Mouse (Mus musculus): ENCODE measurements around the gene Tmem178b. TPM values are rescaled to one million over a fixed set of nuclear protein-coding genes. Genes with fewer than 3 reads are reported as not detected.

The Tmem178b gene
- polyA plus RNA-seq, 1 experiment from 2014 or later = 0.07 TPM

DNA sequence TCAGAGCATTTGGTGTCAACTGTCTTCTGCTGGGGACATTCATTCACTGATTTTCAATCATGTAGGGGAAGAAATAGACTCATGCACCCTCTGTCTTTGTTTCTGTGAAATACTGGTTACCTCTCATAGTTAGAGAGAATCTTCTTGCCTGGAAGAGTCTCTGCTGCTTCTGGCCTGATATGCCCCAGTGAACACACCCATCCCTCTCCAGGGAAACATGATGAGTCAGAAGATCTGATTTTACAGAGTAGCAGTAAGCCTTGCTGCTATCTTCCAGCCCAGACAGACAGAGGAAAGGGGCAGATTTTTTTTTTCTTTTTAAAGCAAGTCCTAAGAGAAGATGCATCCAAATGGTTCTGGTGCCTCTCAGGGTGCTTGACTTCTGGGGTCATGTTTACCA lies 376.9 kb downstream of the Tmem178b start:
- H3K4me2 ChIP-seq (replicated peaks; ENCODE audit: low read depth, low read length) = no peak overlapping the region
- no peak overlapping the region for H3K27ac ChIP-seq (ENCODE audit: low read length)
- no peaks in the 10 kb centered on the region for H3K4me1 ChIP-seq (ENCODE audit: insufficient read depth, low read length)
- H3K36me3 ChIP-seq (ENCODE audit: insufficient read depth, low read length) = no peaks in the 10 kb centered on the region
- H3K9me3 ChIP-seq (ENCODE audit: low read length) = no peaks in the 10 kb centered on the region
- no peaks in the 10 kb centered on the region for H3K27me3 ChIP-seq (ENCODE audit: insufficient read depth, low read length)
- no peak for ATAC-seq (ENCODE audit: low FRiP score, low TSS enrichment)
- no peak overlapping the region for H3K9ac ChIP-seq (replicated peaks; ENCODE audit: low read length)
- H3K4me3 ChIP-seq (ENCODE audit: low read length) = no peak overlapping the region

DNA sequence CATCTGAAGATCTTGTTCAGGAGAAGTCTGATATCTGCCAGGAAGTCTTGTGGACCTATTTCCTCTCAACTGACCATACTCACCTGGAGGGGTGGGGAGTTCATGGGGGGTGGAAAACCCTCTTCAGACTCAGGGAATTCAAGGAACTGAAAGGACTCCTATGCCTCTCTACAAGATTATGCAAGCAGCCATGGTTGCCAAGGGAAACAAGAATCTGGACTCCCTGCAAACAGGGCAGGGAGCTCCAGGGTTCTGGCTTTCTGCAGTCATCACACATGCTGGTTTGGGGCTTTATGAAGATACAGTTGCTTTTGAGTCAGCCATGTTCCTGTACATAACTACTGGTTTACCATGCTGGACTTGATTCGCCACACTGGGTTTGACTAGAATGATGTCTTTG lies 390.6 kb downstream of the Tmem178b start:
- no peaks in the 10 kb centered on the region for H3K36me3 ChIP-seq (ENCODE audit: insufficient read depth, low read length)
- no peak overlapping the region for H3K4me3 ChIP-seq (ENCODE audit: low read length)
- no peaks in the 10 kb centered on the region for H3K9me3 ChIP-seq (ENCODE audit: low read length)
- no peak overlapping the region for H3K9ac ChIP-seq (replicated peaks; ENCODE audit: low read length)
- H3K27me3 ChIP-seq (ENCODE audit: insufficient read depth, low read length) = no peaks in the 10 kb centered on the region
- H3K4me1 ChIP-seq (ENCODE audit: insufficient read depth, low read length) = no peaks in the 10 kb centered on the region
- H3K27ac ChIP-seq (ENCODE audit: low read length) = no peak overlapping the region
- H3K4me2 ChIP-seq (replicated peaks; ENCODE audit: low read depth, low read length) = no peak overlapping the region
- no peak for ATAC-seq (ENCODE audit: low FRiP score, low TSS enrichment)
- WGBS = 95% methylated on average over 1 of the region's 1 CpGs

DNA sequence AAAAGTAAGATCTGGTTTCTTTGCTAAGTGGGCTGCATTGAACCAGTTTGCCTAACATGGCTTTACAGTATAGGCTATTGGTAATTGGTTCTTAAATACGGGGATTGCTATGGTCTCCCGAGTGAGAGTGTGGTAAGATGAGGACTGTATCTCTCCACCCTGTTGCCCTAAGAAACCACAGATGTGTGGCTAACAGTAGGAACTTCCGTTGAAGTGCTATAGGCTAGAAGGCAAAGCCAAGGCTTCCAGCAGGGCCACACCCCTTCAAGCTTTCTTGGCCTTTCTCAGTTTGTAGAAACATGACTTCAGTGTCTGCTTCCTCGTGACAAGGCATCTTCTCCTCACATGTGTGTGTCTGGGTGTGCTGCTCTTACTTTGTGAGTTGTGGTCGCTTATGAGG lies 427.6 kb downstream of the Tmem178b start:
- Histone ChIP-seq H3K4me1 (ENCODE audit: insufficient read depth, low read length) (no peaks in the 10 kb centered on the region), H3K9ac (replicated peaks; ENCODE audit: low read length) (no peak overlapping the region), H3K36me3 (ENCODE audit: insufficient read depth, low read length) (no peaks in the 10 kb centered on the region), H3K27ac (ENCODE audit: low read length) (no peak overlapping the region), H3K4me2 (replicated peaks; ENCODE audit: low read depth, low read length) (no peak overlapping the region), H3K9me3 (ENCODE audit: low read length) (no peaks in the 10 kb centered on the region), H3K4me3 (ENCODE audit: low read length) (no peak overlapping the region), H3K27me3 (ENCODE audit: insufficient read depth, low read length) (no peaks in the 10 kb centered on the region)
- WGBS = 78% methylated on average over 5 of the region's 5 CpGs
- no peak for ATAC-seq (ENCODE audit: low FRiP score, low TSS enrichment)

DNA sequence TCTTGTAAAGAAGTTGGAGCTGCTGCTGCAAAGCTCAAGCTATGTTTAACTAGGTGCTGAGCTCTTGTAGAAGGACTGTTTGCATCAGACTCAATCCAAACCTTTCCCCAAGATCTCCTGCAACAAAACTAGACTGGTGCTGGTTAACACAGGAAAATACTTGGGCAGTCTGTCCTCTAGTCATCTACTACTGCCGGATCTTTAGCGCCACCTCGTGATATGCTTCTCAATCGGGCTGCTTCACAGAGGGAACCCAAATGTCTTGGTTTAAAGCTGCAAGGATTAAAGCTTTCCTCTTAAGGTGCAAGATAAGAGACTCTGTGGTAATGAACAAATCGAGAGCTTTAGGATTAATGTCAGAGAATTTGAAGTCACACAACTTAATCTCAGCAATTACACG lies 430.3 kb downstream of the Tmem178b start:
- no peak for ATAC-seq (ENCODE audit: low FRiP score, low TSS enrichment)

More for the DNA sequence above, 430.3 kb downstream of the Tmem178b start:
- Histone ChIP-seq H3K4me3 (ENCODE audit: low read length) (no peak overlapping the region), H3K9ac (replicated peaks; ENCODE audit: low read length) (no peak overlapping the region), H3K27me3 (ENCODE audit: insufficient read depth, low read length) (no peaks in the 10 kb centered on the region), H3K4me1 (ENCODE audit: insufficient read depth, low read length) (no peaks in the 10 kb centered on the region), H3K9me3 (ENCODE audit: low read length) (no peaks in the 10 kb centered on the region), H3K4me2 (replicated peaks; ENCODE audit: low read depth, low read length) (no peak overlapping the region), H3K27ac (ENCODE audit: low read length) (no peak overlapping the region), H3K36me3 (ENCODE audit: insufficient read depth, low read length) (no peaks in the 10 kb centered on the region)
- 18% methylated on average over 6 of the region's 6 CpGs for WGBS

Other genes starting within 250 kb of the Tmem178b start
- gene Braf, start 147.8 kb upstream of the Tmem178b start, polyA plus RNA-seq (2015; fragmentation: Nextera tagmentation; extraction: Ambion mirVana) = 14.3 and 17.0 TPM in 2 replicates
- 158 and 166 TPM in 2 replicates for gene Mrps33, start 62.3 kb upstream of the Tmem178b start, polyA plus RNA-seq (2015; fragmentation: Nextera tagmentation; extraction: Ambion mirVana)